Mouse (Mus musculus): ENCODE measurements at regions not wholly inside any gene's neighbourhood (a gene's known extent, or its start where the extent isn't known, plus 50 kb on each side); places are given as distances from the start of the nearest gene placed in this dataset.
A peak's percentile ranks its signal among the peaks of the same experiment; 100 is the strongest.

DNA sequence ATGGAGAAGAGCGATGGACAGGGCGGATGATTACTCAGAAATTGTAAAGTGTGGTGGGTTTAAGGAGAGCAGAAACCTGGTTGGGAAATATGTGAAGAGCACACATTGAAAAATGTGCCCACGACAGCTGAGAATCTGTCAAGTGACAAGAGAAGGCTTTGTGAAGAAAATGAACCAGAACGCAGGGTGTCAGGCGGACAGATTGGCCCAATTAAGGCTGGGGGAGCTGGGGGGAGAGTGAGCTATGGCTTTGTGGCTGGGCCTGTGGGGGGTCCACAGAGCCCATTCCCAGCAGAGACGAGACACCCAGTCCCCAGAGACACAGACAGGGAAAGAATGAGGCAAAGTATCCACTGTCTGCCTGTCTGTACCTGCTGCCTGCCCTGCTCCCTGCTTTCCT lies 153.3 kb downstream of the Shq1 start:
- TF ChIP-seq CTCF (IDR thresholded peaks at IDR 0.05): no peak
- DNase-seq (ENCODE audit: low spot score) (no peak), ATAC-seq (ENCODE audit: low FRiP score) (no peak)

DNA sequence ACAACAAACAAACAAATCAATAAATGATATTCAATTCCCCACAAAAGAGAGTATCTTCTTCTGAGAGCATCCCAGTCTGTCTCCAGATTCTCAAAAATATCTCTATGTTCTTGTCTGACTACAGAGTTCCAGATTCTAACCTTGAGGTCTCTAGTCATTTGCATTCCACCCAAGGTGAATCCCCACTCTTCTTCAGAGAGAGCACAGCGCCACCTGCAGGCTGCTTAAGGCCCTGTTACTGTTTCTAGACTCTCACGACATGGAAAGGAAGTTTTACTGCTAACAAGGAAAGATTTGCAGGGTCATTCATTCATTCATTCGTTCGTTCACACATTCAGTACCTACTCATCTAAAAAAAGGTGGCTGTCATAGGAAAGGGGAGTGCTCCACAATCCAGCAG lies 158.3 kb downstream of the Shq1 start:
- Histone ChIP-seq H3K36me3 (ENCODE audit: insufficient read depth, low read length) (no peaks in the 10 kb centered on the region), H3K4me3 (ENCODE audit: low read depth, low read length) (no peak overlapping the region), H3K4me2 (ENCODE audit: low read depth, low read length, poor library complexity, severe bottlenecking) (no peak overlapping the region), H3K27ac (ENCODE audit: low read depth, low read length) (no peak overlapping the region), H3K9ac (replicated peaks; ENCODE audit: low read length, poor library complexity, severe bottlenecking) (no peak overlapping the region), H3K4me1 (ENCODE audit: insufficient read depth, low read length) (no peaks in the 10 kb centered on the region), H3K27me3 (ENCODE audit: insufficient read depth, low read length) (peaks cover 7% of the 10 kb centered on the region; the same call in 1 of the 2 replicates), H3K9me3 (ENCODE audit: low read length) (no peaks in the 10 kb centered on the region)
- DNase-seq (ENCODE audit: low spot score) (no peak), ATAC-seq (ENCODE audit: low FRiP score) (no peak)
- WGBS: 48% methylated on average over 4 of the region's 4 CpGs
- TF ChIP-seq CTCF (IDR thresholded peaks at IDR 0.05): peak; percentile 66

More for the DNA sequence above, 153.3 kb downstream of the Shq1 start:
- Histone ChIP-seq H3K4me2 (ENCODE audit: low read depth, low read length, poor library complexity, severe bottlenecking) (no peak overlapping the region), H3K27ac (ENCODE audit: low read depth, low read length) (no peak overlapping the region), H3K27me3 (ENCODE audit: insufficient read depth, low read length) (peaks cover 15% of the 10 kb centered on the region), H3K9me3 (ENCODE audit: low read length) (no peaks in the 10 kb centered on the region), H3K4me3 (ENCODE audit: low read depth, low read length) (no peak overlapping the region), H3K36me3 (ENCODE audit: insufficient read depth, low read length) (no peaks in the 10 kb centered on the region), H3K9ac (replicated peaks; ENCODE audit: low read length, poor library complexity, severe bottlenecking) (no peak overlapping the region), H3K4me1 (ENCODE audit: insufficient read depth, low read length) (peaks cover 12% of the 10 kb centered on the region; the same call in 1 of the 2 replicates)
- 61% methylated on average over 6 of the region's 6 CpGs for WGBS

DNA sequence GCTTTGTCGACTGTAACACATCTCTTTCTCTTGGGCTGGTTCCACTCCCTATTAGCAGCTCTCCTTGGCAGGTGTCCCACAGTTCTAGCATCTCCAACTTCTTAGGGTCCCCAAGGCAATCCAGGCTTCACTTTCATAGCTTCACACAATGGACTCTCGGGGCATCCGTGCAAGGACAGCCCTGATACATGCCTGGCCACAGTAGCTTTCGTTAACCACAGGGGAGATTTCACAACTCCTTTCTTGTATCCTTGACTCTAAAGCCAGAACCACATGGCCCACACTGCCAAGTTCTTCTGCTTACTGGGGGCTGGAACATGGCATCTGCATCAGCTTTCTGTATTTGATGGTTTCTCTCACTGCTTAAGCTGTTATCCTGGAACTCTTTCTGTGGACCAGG lies 160.3 kb downstream of the Shq1 start:
- H3K36me3 ChIP-seq (ENCODE audit: insufficient read depth, low read length): no peaks in the 10 kb centered on the region
- H3K27me3 ChIP-seq (ENCODE audit: insufficient read depth, low read length): peaks cover 7% of the 10 kb centered on the region; the same call in 1 of the 2 replicates
- H3K4me2 ChIP-seq (ENCODE audit: low read depth, low read length, poor library complexity, severe bottlenecking): no peak overlapping the region
- H3K4me1 ChIP-seq (ENCODE audit: insufficient read depth, low read length): no peaks in the 10 kb centered on the region
- no peaks in the 10 kb centered on the region for H3K9me3 ChIP-seq (ENCODE audit: low read length)
- ATAC-seq (ENCODE audit: low FRiP score): no peak
- no peak for DNase-seq (ENCODE audit: low spot score)
- no peak overlapping the region for H3K9ac ChIP-seq (replicated peaks; ENCODE audit: low read length, poor library complexity, severe bottlenecking)
- H3K27ac ChIP-seq (ENCODE audit: low read depth, low read length): no peak overlapping the region
- no peak for TF ChIP-seq CTCF (IDR thresholded peaks at IDR 0.05)
- 73% methylated on average over 4 of the region's 4 CpGs for WGBS
- H3K4me3 ChIP-seq (ENCODE audit: low read depth, low read length): no peak overlapping the region

- H3K36me3 ChIP-seq (ENCODE audit: insufficient read depth, low read length): no peaks in the 10 kb centered on the region
- peak; percentile 67 for DNase-seq (ENCODE audit: low spot score)
- no peaks in the 10 kb centered on the region; the same call in 1 of the 2 replicates for H3K4me1 ChIP-seq (ENCODE audit: insufficient read depth, low read length)
- 51% methylated on average over 15 of the region's 15 CpGs for WGBS
- ATAC-seq (ENCODE audit: low FRiP score): no peak
- H3K27me3 ChIP-seq (ENCODE audit: insufficient read depth, low read length): peaks cover 7% of the 10 kb centered on the region; the same call in 1 of the 2 replicates
- no peak overlapping the region for H3K4me2 ChIP-seq (ENCODE audit: low read depth, low read length, poor library complexity, severe bottlenecking)
- H3K9ac ChIP-seq (replicated peaks; ENCODE audit: low read length, poor library complexity, severe bottlenecking): no peak overlapping the region
- no peaks in the 10 kb centered on the region for H3K9me3 ChIP-seq (ENCODE audit: low read length)
- no peak for TF ChIP-seq CTCF (IDR thresholded peaks at IDR 0.05)
- H3K27ac ChIP-seq (ENCODE audit: low read depth, low read length): no peak overlapping the region
- no peak overlapping the region for H3K4me3 ChIP-seq (ENCODE audit: low read depth, low read length)
Measured at GRCm38 (mm10) chr6:100505506-100506247, 165.3 kb downstream of the Shq1 start.

GRCm38 (mm10) chr6:100502961-100503782 lies 167.8 kb downstream of the Shq1 start:
- ATAC-seq (ENCODE audit: low FRiP score): no peak; the same call in 1 of the 2 replicates
- H3K27ac ChIP-seq (ENCODE audit: low read depth, low read length): no peak overlapping the region
- DNase-seq (ENCODE audit: low spot score): peak; percentile 76

GRCm38 (mm10) chr6:100502139-100502538 lies 168.8 kb downstream of the Shq1 start:
- no peak for TF ChIP-seq CTCF (IDR thresholded peaks at IDR 0.05)
- Histone ChIP-seq H3K36me3 (ENCODE audit: insufficient read depth, low read length) (no peaks in the 10 kb centered on the region), H3K9me3 (ENCODE audit: low read length) (no peaks in the 10 kb centered on the region), H3K4me3 (ENCODE audit: low read depth, low read length) (no peak overlapping the region), H3K9ac (replicated peaks; ENCODE audit: low read length, poor library complexity, severe bottlenecking) (no peak overlapping the region), H3K4me2 (ENCODE audit: low read depth, low read length, poor library complexity, severe bottlenecking) (no peak overlapping the region), H3K27ac (ENCODE audit: low read depth, low read length) (no peak overlapping the region), H3K4me1 (ENCODE audit: insufficient read depth, low read length) (no peaks in the 10 kb centered on the region; the same call in 1 of the 2 replicates), H3K27me3 (ENCODE audit: insufficient read depth, low read length) (no peaks in the 10 kb centered on the region; the same call in 1 of the 2 replicates)
- DNase-seq (ENCODE audit: low spot score): no peak
- ATAC-seq (ENCODE audit: low FRiP score): no peak
- WGBS: 36% methylated on average over 6 of the region's 6 CpGs

More at GRCm38 (mm10) chr6:100502961-100503782, 167.8 kb downstream of the Shq1 start:
- Histone ChIP-seq H3K4me2 (ENCODE audit: low read depth, low read length, poor library complexity, severe bottlenecking) (no peak overlapping the region), H3K36me3 (ENCODE audit: insufficient read depth, low read length) (no peaks in the 10 kb centered on the region), H3K4me1 (ENCODE audit: insufficient read depth, low read length) (no peaks in the 10 kb centered on the region; the same call in 1 of the 2 replicates), H3K9me3 (ENCODE audit: low read length) (no peaks in the 10 kb centered on the region), H3K9ac (replicated peaks; ENCODE audit: low read length, poor library complexity, severe bottlenecking) (no peak overlapping the region), H3K27me3 (ENCODE audit: insufficient read depth, low read length) (peaks cover 2% of the 10 kb centered on the region; the same call in 1 of the 2 replicates), H3K4me3 (ENCODE audit: low read depth, low read length) (no peak overlapping the region)
- TF ChIP-seq CTCF (IDR thresholded peaks at IDR 0.05): no peak
- WGBS: 57% methylated on average over 14 of the region's 14 CpGs

All from midbrain, postnatal 0 days (tissue).